Mouse (Mus musculus) liver, embryonic 14.5 days (tissue): Measurements from ENCODE around the gene Fam227a. TPM values are rescaled to one million over a fixed set of nuclear protein-coding genes. Genes with fewer than 3 reads are reported as not detected.

Experiments used
- ATAC-seq: fragments of 200-750 bp; cut with Nextera tagmentation; 2 replicates; pipeline ENCODE4 v1.8.0; 2017; ENCODE audit warnings: moderate number of reproducible peaks, mild to moderate bottlenecking, moderate library complexity; ENCODE audit not compliant: insufficient read depth
- DNase-seq, 3 experiments: peaks; one replicate each; pipeline ENCODE4 v3.0.0-alpha.2; 2012 to 2013; ENCODE audit warnings: low read depth in 3 of 3, low spot score in 3 of 3
- H3K27ac ChIP-seq: fragments of 300-500 bp; sonication (generic); 2 replicates; pipeline ENCODE4 v1.5.1; 2014; ENCODE audit warnings: moderate library complexity, mild to moderate bottlenecking, control low read depth, inconsistent platforms
- H3K27me3 ChIP-seq: fragments of 300-500 bp; sonication (generic); 2 replicates; pipeline ENCODE4 v1.6.1; 2014; ENCODE audit warnings: mild to moderate bottlenecking, low read length, moderate library complexity; ENCODE audit not compliant: control insufficient read depth, insufficient read depth
- H3K36me3 ChIP-seq: fragments of 300-500 bp; sonication (generic); replicated peaks from 2 replicates; pipeline ENCODE4 v1.6.1; 2014; ENCODE audit warnings: low read depth; ENCODE audit not compliant: control insufficient read depth, insufficient read depth
- H3K4me1 ChIP-seq, 2 experiments: fragments of 200-500 bp in 1 of 2; fragments of 300-500 bp in 1 of 2; sonication (generic) in 1 of 2; replicated peaks; 2 replicates each; pipeline ENCODE4 v1.6.1; 2012 to 2014; ENCODE audit warnings: antibody characterized with exemption in 1 of 2, inconsistent platforms in 1 of 2, low read length in 1 of 2; ENCODE audit not compliant: control insufficient read depth in 2 of 2, insufficient read depth in 2 of 2
- H3K4me2 ChIP-seq: fragments of 300-500 bp; sonication (generic); 2 replicates; pipeline ENCODE4 v1.6.1; 2014; ENCODE audit warnings: low read depth, mild to moderate bottlenecking, control low read depth, moderate library complexity
- H3K4me3 ChIP-seq, 2 experiments: fragments of 200-500 bp in 1 of 2; fragments of 300-500 bp in 1 of 2; sonication (generic) in 1 of 2; 2 replicates each; pipeline ENCODE4 v1.5.1; 2012 to 2014; ENCODE audit warnings: low read depth in 2 of 2, low read length in 2 of 2, mild to moderate bottlenecking in 2 of 2, control low read depth in 1 of 2, inconsistent platforms in 1 of 2, moderate library complexity in 1 of 2; ENCODE audit not compliant: insufficient read depth in 1 of 2
- H3K9ac ChIP-seq: fragments of 300-500 bp; sonication (generic); replicated peaks from 2 replicates; pipeline ENCODE4 v1.6.1; 2014; ENCODE audit warnings: mild to moderate bottlenecking, control low read depth, moderate library complexity
- H3K9me3 ChIP-seq: fragments of 300-500 bp; sonication (generic); 2 replicates; pipeline ENCODE4 v1.6.1; 2016; ENCODE audit warnings: low read length, mixed read lengths; ENCODE audit not compliant: control insufficient read depth
- CTCF ChIP-seq: IDR thresholded peaks from 2 replicates; pipeline ENCODE4 v1.5.1; 2016; ENCODE audit warnings: antibody characterized with exemption, low read depth, control low read depth
- EP300 ChIP-seq: IDR thresholded peaks from 2 replicates; pipeline ENCODE4 v1.6.1; 2016; ENCODE audit warnings: antibody characterized with exemption, low read depth
- WGBS: fragments of 180-500 bp; shearing (Covaris S2); extraction: QIAGEN DNeasy Blood & Tissue Kit; methylation state at CpG from one replicate; pipeline ENCODE4 v1.1.7; 2014; ENCODE audit not compliant: insufficient replicate concordance; 5-methylcytosine and 5-hydroxymethylcytosine counted together
- polyA plus RNA-seq, 2 experiments: library from polyadenylated mRNA; depleted of rRNA in 1 of 2; stranded (reverse) in 1 of 2; unstranded in 1 of 2; fragments of >200 nt; fragmentation: Nextera tagmentation in 1 of 2; extraction: Ambion mirVana in 1 of 2; gene quantifications; 2 replicates each; pipeline versions ENCODE4 v1.2.1 to v1.2.3; 2012 to 2014

Fam227a gene
- polyA plus RNA-seq, 2 experiments: 0.06 to 0.35 TPM

DNA sequence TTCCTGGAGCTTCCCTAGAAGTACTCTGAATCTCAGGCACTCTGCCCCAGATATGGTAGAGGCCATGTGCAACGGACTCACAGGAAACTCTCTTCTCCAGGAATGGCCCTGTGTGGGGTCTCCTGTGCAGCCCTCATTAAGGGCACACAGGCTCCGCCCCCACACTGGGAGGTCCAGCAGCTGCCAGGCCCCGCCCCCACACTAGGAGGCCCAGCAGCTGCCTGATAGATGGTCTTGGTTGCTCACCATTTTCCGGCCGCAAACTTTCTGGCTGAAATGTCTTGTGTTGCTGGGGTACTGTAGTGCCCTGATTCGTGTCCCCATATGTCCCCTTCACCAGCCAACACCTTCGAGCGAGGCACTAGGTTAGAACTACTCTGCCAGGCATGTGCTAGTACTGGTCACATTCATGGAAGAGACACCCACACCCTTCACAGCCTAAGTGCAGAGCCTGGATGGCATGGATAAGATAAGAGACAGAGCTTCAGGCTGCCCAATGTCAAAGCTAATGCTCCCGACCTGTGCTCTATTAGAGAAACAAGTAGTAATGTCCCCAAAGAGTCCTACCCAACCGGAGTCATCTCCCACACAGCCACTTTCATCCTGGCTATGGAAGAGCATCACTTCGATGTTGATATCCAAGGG is 38.9 kb downstream of the Fam227a start:
- no peak overlapping the region for H3K4me2 ChIP-seq

DNA sequence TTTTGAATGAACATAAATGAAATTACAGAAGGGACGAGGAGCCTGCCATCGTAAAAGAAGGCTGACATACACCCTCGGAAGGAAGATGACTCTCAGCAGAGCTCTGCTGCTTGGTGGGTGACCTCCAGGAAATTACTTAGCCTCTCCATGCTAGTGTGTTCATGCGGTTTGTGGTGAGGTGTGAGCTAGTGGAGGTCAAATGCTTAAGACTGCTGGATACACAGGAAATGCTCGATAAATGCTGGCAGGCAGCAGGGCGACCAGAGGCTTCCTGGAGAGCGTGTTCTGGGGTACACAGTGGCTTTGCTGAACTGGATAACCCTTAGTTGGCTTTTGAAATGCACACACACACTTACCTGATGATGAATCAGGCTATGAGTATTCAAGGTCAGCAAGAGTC is 40.3 kb downstream of the Fam227a start:
- WGBS: 38% methylated on average over 7 of the region's 7 CpGs
- Histone ChIP-seq H3K27ac (no peak overlapping the region), H3K4me3 (no peak overlapping the region), H3K9me3 (no peaks in the 10 kb centered on the region), H3K27me3 (no peaks in the 10 kb centered on the region), H3K36me3 (no peaks in the 10 kb centered on the region), H3K9ac (no peak overlapping the region), H3K4me1 (peaks cover 0 to 6% of the 10 kb centered on the region in 2 experiments; a peak in 3 of 4 replicates), H3K4me2 (no peak overlapping the region)
- ATAC-seq: no peak
- DNase-seq: no peak
- TF ChIP-seq CTCF (no peak), EP300 (no peak)

More for the DNA sequence above, 38.9 kb downstream of the Fam227a start:
- H3K36me3 ChIP-seq: no peaks in the 10 kb centered on the region
- no peak overlapping the region for H3K27ac ChIP-seq
- H3K9me3 ChIP-seq: no peaks in the 10 kb centered on the region
- H3K4me3 ChIP-seq: no peak overlapping the region
- 53% methylated on average over 11 of the region's 11 CpGs for WGBS
- H3K9ac ChIP-seq: no peak overlapping the region
- H3K4me1 ChIP-seq: peaks cover 0 to 6% of the 10 kb centered on the region in 2 experiments; a peak in 3 of 4 replicates
- no peaks in the 10 kb centered on the region for H3K27me3 ChIP-seq
- peak in 1 of 3 experiments; percentile 27 for DNase-seq
- TF ChIP-seq EP300 (no peak), CTCF (no peak)
- peak; percentile 72; the same call in 1 of the 2 replicates for ATAC-seq

DNA sequence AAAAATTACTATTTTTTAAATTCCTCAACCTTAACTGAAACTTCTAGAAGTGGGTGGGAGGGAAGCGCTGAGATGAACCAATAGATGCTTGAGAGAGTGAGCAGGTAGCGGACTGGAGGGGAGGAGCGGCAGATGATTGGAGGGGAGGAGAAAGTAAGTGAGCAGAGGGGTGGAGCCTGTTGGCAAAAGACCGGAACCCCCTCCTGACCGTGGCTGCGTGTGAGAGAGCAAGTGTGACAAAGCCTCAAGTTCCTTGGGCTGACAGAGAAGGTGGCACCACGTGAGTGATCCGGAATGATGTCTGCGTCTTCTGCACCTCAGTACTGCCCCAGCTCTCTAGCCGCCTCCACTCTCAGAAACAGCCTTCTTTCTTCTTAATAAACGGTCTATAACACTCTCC is 41.6 kb downstream of the Fam227a start:
- DNase-seq: no peak
- TF ChIP-seq EP300 (no peak), CTCF (no peak)

DNA sequence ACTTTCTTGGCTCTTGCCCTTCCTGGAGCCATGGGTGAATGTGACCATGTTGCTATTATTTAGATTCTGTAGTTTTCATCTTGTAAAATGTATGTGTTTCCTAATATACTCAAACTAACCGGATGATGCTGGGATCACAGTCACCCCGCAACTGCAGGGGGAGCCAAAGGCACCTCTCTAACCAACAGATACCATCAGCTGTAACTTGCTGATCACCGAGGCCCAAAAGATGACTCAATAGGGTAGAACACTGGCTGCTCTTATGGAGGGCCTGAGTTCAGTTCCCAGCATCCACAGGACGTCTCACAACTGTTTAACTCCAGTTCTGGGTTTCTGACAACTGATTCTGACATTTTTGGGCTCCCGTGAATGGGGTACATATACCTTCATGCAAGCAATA is 42.0 kb downstream of the Fam227a start:
- ATAC-seq (no peak), DNase-seq (no peak)
- Histone ChIP-seq H3K4me2 (no peak overlapping the region), H3K27me3 (no peaks in the 10 kb centered on the region), H3K4me1 (peaks cover 0 to 6% of the 10 kb centered on the region in 2 experiments; a peak in 3 of 4 replicates), H3K4me3 (no peak overlapping the region), H3K36me3 (no peaks in the 10 kb centered on the region), H3K9me3 (no peaks in the 10 kb centered on the region), H3K27ac (no peak overlapping the region), H3K9ac (no peak overlapping the region)
- 58% methylated on average over 5 of the region's 5 CpGs for WGBS
- TF ChIP-seq CTCF (peak; percentile 16; the same call in 1 of the 2 replicates), EP300 (no peak)

More for the DNA sequence above, 41.6 kb downstream of the Fam227a start:
- WGBS: 66% methylated on average over 11 of the region's 11 CpGs
- Histone ChIP-seq H3K27ac (no peak overlapping the region), H3K27me3 (no peaks in the 10 kb centered on the region), H3K9me3 (no peaks in the 10 kb centered on the region), H3K36me3 (no peaks in the 10 kb centered on the region), H3K4me2 (no peak overlapping the region), H3K4me3 (no peak overlapping the region), H3K9ac (no peak overlapping the region), H3K4me1 (peaks cover 0 to 6% of the 10 kb centered on the region in 2 experiments; a peak in 3 of 4 replicates)
- ATAC-seq: no peak

DNA sequence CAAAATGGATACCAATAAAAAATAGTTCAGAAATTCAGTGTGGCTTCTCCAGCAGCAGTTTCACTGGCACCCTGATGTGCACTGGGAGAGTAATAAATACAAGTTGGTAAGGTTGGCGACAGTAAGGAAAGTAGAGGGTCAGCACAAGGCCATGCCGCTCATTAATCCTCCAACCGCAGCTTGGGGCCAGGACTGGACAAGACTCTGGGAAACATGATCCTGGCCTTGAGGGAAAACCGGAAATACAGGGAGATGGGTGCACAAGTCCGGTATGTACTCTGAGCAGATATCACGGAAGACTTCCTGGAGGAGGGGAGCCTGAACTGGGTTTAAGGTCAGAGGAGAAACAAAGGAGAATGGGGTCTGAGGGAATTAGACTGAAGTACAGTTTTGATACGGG is 43.3 kb downstream of the Fam227a start:
- H3K9ac ChIP-seq: no peak overlapping the region
- H3K4me1 ChIP-seq: peaks cover 0 to 6% of the 10 kb centered on the region in 2 experiments; a peak in 3 of 4 replicates
- no peak overlapping the region for H3K4me2 ChIP-seq
- no peak overlapping the region for H3K4me3 ChIP-seq
- H3K27me3 ChIP-seq: no peaks in the 10 kb centered on the region
- TF ChIP-seq EP300: no peak
- no peak for TF ChIP-seq CTCF
- no peaks in the 10 kb centered on the region for H3K9me3 ChIP-seq
- no peak for DNase-seq
- no peaks in the 10 kb centered on the region for H3K36me3 ChIP-seq
- no peak for ATAC-seq
- no peak overlapping the region for H3K27ac ChIP-seq
- WGBS: 65% methylated on average over 7 of the region's 7 CpGs
